Mouse (Mus musculus): ENCODE results near the gene Hps4.

DNA sequence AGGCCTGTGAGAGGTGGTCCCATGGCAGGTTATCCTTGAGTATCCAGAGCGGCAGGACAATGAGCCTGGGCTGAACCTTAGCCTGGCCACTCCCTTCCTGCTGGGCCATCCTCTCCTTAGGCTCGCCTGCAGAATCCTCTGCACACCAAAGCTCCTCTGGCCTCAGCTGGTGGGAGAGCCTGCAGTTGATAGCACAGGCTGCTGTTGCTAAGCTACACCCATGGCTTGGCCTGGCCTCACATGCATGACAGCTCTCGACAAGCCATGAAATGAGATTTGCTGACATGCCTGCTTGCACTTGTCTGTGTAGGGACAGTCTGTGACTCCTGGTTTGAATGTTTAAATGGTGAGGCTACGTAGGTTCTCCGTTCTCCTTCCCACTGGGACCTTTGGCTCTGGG is 73.8 kb downstream of the Hps4 start:
- TF ChIP-seq GATA1 (IDR thresholded peaks at IDR 0.05; ENCODE audit: low read length) (no peak), TAL1 (IDR thresholded peaks at IDR 0.05; ENCODE audit: low read length) (no peak)
